Mouse (Mus musculus): Measurements from ENCODE around the gene Tmem234.

Tmem234 gene

GRCm38 (mm10) chr4:129672083-129672877, 71.8 kb downstream of the Tmem234 start, which contains the start of gene Kpna6:
Gene Kpna6, minus strand, starts transcription at chr4:129672767.
- peak; percentile 82 for DNase-seq (ENCODE audit: low read depth, low spot score)

DNA sequence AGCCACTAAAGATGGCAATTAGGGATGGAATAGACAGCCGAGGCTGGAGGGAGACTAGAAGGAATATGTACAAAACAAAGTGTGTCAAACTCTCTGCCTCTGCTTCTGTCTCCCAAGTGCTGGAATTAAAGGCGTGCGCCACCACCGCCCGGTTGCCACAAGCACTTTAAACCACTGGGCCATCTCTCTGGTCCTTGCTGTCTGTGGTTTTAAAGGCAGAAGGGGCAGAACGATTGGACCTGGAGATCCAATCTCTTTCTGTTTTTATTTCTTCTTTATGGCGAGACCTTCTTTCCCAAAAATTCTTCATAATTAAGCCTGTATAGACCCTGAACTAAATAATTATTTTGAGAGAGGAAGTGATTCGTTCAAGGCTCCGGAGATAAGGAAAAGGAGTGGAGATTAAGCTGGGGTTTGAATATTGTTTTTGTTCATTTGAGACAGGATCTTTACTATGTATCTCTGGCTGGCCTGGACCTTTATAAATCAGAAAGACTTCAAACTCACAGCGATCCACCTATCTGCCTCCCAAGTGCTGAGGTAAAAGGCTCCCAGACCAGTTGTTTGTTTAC, 72.5 kb downstream of the Tmem234 start:
- no peak for DNase-seq (ENCODE audit: low read depth, low spot score)

Data from embryo, embryonic 11.5 days (tissue).